8 mouse cellular contexts compared by ENCODE assay signal in the genomic region with DNA sequence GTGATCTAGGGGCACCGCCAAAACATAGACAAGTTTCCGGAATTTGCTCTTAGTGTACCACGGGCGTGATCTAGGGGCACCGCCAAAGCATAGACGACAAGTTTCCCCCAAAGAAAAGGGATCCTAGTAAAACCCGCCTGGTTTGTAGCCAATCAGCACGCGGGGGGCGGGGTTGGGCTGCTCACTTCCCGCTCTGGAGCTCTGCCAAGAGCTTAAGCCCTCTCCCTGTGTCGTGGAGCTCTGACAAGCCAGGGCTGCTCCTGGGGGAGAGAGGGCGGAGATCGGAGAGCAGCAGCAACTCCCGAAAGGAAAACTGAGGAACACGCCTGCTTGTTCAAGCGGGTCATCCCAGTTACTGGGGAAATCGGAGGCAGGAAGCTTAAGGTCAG. TPM values are rescaled to one million over a fixed set of nuclear protein-coding genes. Genes with fewer than 3 reads are reported as not detected.
DNase-seq lines count a peak whose midpoint lies in the region; ATAC-seq and TF ChIP-seq lines count a peak whose summit lies in the region.

No protein-coding gene starts in this region.

- WGBS in embryonic facial prominence, embryonic 12.5 days = under 1% methylated on average over 18 of the region's 18 CpGs
- WGBS in liver, adult 2 months = 2% methylated on average over 18 of the region's 18 CpGs

- ATAC-seq in frontal cortex, adult (ENCODE audit: low TSS enrichment) = no peak
- ATAC-seq in embryonic facial prominence, embryonic 12.5 days (ENCODE audit: insufficient number of reproducible peaks, insufficient read depth, low FRiP score, low TSS enrichment) = peak; percentile 9; the same call in 1 of the 2 replicates
- ATAC-seq in monocyte, adult 5-6 weeks (replicated peaks; ENCODE audit: insufficient number of reproducible peaks, low FRiP score, low TSS enrichment, poor library complexity, severe bottlenecking) = 0 out of 2 replicates have a peak, but pooled peaks have one; percentile 18

- H3K27ac ChIP-seq in embryonic facial prominence, embryonic 12.5 days = peak overlapping the region; percentile 87
- H3K27ac ChIP-seq in liver, adult 2 months (replicated peaks; ENCODE audit: insufficient read depth, low read depth, low read length) = peak overlapping the region; percentile 41

- H3K4me2 ChIP-seq in embryonic facial prominence, embryonic 12.5 days (replicated peaks) = peak overlapping the region; percentile 68

- 0 out of 2 replicates have a peak, but pooled peaks have one; percentile 5 for TF ChIP-seq POLR2A in liver, adult 2 months (IDR thresholded peaks at IDR 0.05; ENCODE audit: extremely low read depth, insufficient read depth, low read length)

- H3K27me3 ChIP-seq in embryonic facial prominence, embryonic 12.5 days = no peaks in the 10 kb centered on the region
- no peaks in the 10 kb centered on the region for H3K27me3 ChIP-seq in liver, adult 2 months (ENCODE audit: control insufficient read depth, insufficient read depth, low read length)

- peak overlapping the region; percentile 37 for H3K4me3 ChIP-seq in embryonic facial prominence, embryonic 12.5 days
- H3K4me3 ChIP-seq in liver, adult 2 months (ENCODE audit: insufficient read depth, low read depth, low read length) = peak overlapping the region; percentile 38

- no peak for TF ChIP-seq CTCF in liver, adult 2 months (IDR thresholded peaks at IDR 0.05; ENCODE audit: low read depth, low read length)

- H3K36me3 ChIP-seq in embryonic facial prominence, embryonic 12.5 days = no peaks in the 10 kb centered on the region
- no peaks in the 10 kb centered on the region for H3K36me3 ChIP-seq in liver, adult 2 months (ENCODE audit: control insufficient read depth, insufficient read depth, low read length)

- H3K4me1 ChIP-seq in embryonic facial prominence, embryonic 12.5 days = peaks cover 38% of the 10 kb centered on the region
- peaks cover 19% of the 10 kb centered on the region for H3K4me1 ChIP-seq in liver, adult 2 months (ENCODE audit: control insufficient read depth, insufficient read depth, low read length)

- peaks cover 4% of the 10 kb centered on the region; the same call in 1 of the 2 replicates for H3K79me2 ChIP-seq in liver, adult 2 months (ENCODE audit: control insufficient read depth, insufficient read depth, low read length)

- peak; percentile 51 to 81 for DNase-seq in frontal cortex, adult 2 months (ENCODE audit: extremely low spot score in 1 of 2, low spot score in 1 of 2)
- DNase-seq in heart, adult 9 months (ENCODE audit: low spot score in 2 of 2) = peak; percentile 91 to 93
- DNase-seq in kidney, adult 9 months = peak; percentile 92
- peak; percentile 69 for DNase-seq in liver, adult 2 months (ENCODE audit: extremely low read depth, low read depth, low spot score)
- peak; percentile 86 to 90 for DNase-seq in spleen, postnatal 36 days (ENCODE audit: low spot score in 2 of 2)

- peak overlapping the region; percentile 53 for H3K9ac ChIP-seq in embryonic facial prominence, embryonic 12.5 days
- peak overlapping the region; percentile 40 for H3K9ac ChIP-seq in liver, adult 2 months (ENCODE audit: low read depth, low read length)

- H3K9me3 ChIP-seq in embryonic facial prominence, embryonic 12.5 days = no peaks in the 10 kb centered on the region

RNA-seq across cellular contexts. Expression of a gene that starts 1.8 kb away (rescaled TPM):
- polyA plus RNA-seq in frontal cortex, adult 2 months (2012; rRNA removed) = 69.6 and 81.2 TPM in 2 replicates
- 46.0 and 55.6 TPM in 2 replicates for polyA plus RNA-seq in embryonic facial prominence, embryonic 12.5 days (2016; fragmentation: Nextera tagmentation; extraction: Ambion mirVana)
- total RNA-seq in liver, adult 2 months (2014; rRNA removed) = 9.8 and 19.7 TPM in 2 replicates
- 24.5 and 38.2 TPM in 2 replicates for polyA plus RNA-seq in liver, adult 2 months (2012; rRNA removed)
- total RNA-seq in monocyte, adult 5-6 weeks (2017) = 23.5 to 63.3 TPM (median 27.5 TPM) in 3 replicates

RNA-seq across cellular contexts. Expression of a gene that starts 3.0 kb away (rescaled TPM):
- 0.34 and 0.40 TPM in 2 replicates for polyA plus RNA-seq in frontal cortex, adult 2 months (2012; rRNA removed)
- not detected in 2 replicates for polyA plus RNA-seq in embryonic facial prominence, embryonic 12.5 days (2016; fragmentation: Nextera tagmentation; extraction: Ambion mirVana)
- 90.5 and 92.0 TPM in 2 replicates for total RNA-seq in liver, adult 2 months (2014; rRNA removed)
- 203 and 352 TPM in 2 replicates for polyA plus RNA-seq in liver, adult 2 months (2012; rRNA removed)
- total RNA-seq in monocyte, adult 5-6 weeks (2017) = not detected in 3 replicates

RNA-seq across cellular contexts. Expression of a gene that starts 40.3 kb away (rescaled TPM):
- polyA plus RNA-seq in frontal cortex, adult 2 months (2012; rRNA removed) = 63.7 and 70.1 TPM in 2 replicates
- 17.4 and 17.5 TPM in 2 replicates for polyA plus RNA-seq in embryonic facial prominence, embryonic 12.5 days (2016; fragmentation: Nextera tagmentation; extraction: Ambion mirVana)
- 1.1 and 1.9 TPM in 2 replicates for total RNA-seq in liver, adult 2 months (2014; rRNA removed)
- polyA plus RNA-seq in liver, adult 2 months (2012; rRNA removed) = 2.3 and 4.5 TPM in 2 replicates
- 3.1 to 5.1 TPM (median 4.9 TPM) in 3 replicates for total RNA-seq in monocyte, adult 5-6 weeks (2017)

Comparison
In these comparisons a context has a peak if more than half of its experiments do, and no peak if none do; other contexts are left out.
1. RNA of a gene that starts 3.0 kb away (polyA plus RNA-seq): 203 to 352 TPM in liver, adult 2 months; 0.34 to 0.40 TPM in frontal cortex, adult 2 months and not detected in embryonic facial prominence, embryonic 12.5 days; every median in the first group is over 100 times any median in the second.
2. Peak in every context shown above with its lines, with median percentiles within 50 percentile points of each other: DNase-seq.